Mouse (Mus musculus) liver, embryonic 14 days (tissue): ENCODE results near the gene Synrg. TPM values are rescaled to one million over a fixed set of nuclear protein-coding genes. Genes with fewer than 3 reads are reported as not detected.

Source experiments
- polyA plus RNA-seq: library from polyadenylated mRNA; depleted of rRNA; stranded (reverse); fragments of >200 nt; gene quantifications from 2 replicates; pipeline ENCODE4 v1.2.3, GENCODE M21; 2012; rRNA removed

Gene Synrg
- polyA plus RNA-seq: 3.7 and 4.1 TPM in 2 replicates

GRCm38 (mm10) chr11:83963991-83964921 lies at the start of gene Synrg:
Synrg (plus strand) TSS chr11:83964428.

GRCm38 (mm10) chr11:83941950-83942840 lies 22.0 kb upstream of the Synrg start, which contains the start of gene Ddx52:
Ddx52 (plus strand) TSS chr11:83942062.

GRCm38 (mm10) chr11:84069034-84069370 lies 104.8 kb downstream of the Synrg start, which contains the start of gene Dusp14:
Dusp14 (minus strand) TSS chr11:84069261.

Other genes with a start within 250 kb of the Synrg start
- gene Wfdc21, start 217.5 kb upstream of the Synrg start, polyA plus RNA-seq: 4.8 and 7.4 TPM in 2 replicates
- gene Heatr6, start 210.7 kb upstream of the Synrg start, polyA plus RNA-seq: 3.8 and 4.4 TPM in 2 replicates
- gene Hnf1b, start 114.4 kb upstream of the Synrg start, polyA plus RNA-seq: 1.7 and 1.9 TPM in 2 replicates
- gene Ddx52, start 22.4 kb upstream of the Synrg start, polyA plus RNA-seq: 8.8 and 10.2 TPM in 2 replicates
- gene Dusp14, start 104.8 kb downstream of the Synrg start, polyA plus RNA-seq: 0.55 and 0.69 TPM in 2 replicates
- 11.2 and 11.3 TPM in 2 replicates for gene Tada2a, start 165.2 kb downstream of the Synrg start, polyA plus RNA-seq
- gene Acaca, start 165.2 kb downstream of the Synrg start, polyA plus RNA-seq: 4.3 and 5.0 TPM in 2 replicates
- not detected in 2 replicates for gene Gm11437, start 203.0 kb downstream of the Synrg start, polyA plus RNA-seq